Mouse (Mus musculus) ovary, adult 18-20 months (tissue): Measurements from ENCODE around the gene Tspan3.
A peak's percentile ranks its signal among the peaks of the same experiment; 100 is the strongest.

Experiments
- DNase-seq: peaks from one replicate; pipeline ENCODE4 v3.0.0; 2022; ENCODE audit warnings: low spot score, mixed read lengths

Gene Tspan3

GRCm38 (mm10) chr9:56154572-56154971, 10.7 kb downstream of the Tspan3 start:
- no peak for DNase-seq

- DNase-seq, result no peak
Observed at GRCm38 (mm10) chr9:56152482-56153007, 12.7 kb downstream of the Tspan3 start.

GRCm38 (mm10) chr9:56151745-56152481, 13.4 kb downstream of the Tspan3 start:
- no peak for DNase-seq

DNA sequence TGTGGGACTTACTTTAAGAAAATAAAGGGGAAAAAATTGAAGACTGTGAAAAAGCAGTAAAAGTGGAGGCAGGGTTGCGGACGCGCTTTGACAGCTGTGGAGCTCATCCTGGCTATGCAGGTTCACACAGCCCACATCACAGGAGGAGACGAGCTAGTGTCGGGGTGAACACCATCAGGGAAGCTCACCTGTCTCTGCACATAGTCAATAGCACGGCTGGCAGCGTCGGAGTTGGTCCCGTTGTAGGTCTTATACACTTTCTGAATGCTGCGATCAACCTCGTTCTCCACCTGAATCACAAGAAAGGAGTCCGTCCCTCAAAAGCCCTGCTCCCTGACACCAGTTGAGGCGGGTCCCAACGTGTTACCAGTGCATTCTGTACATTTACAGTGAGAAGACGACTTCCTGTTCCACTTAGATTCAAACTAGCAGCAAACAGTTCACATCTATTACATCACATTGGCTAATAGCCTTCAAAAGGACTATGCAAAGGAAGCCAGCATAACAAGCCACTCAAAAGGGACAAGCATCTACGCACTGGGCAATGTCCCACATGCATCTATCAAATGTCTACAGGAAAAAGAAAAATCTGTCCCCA, 18.9 kb downstream of the Tspan3 start:
- DNase-seq, result no peak

- DNase-seq, result no peak
Observed at GRCm38 (mm10) chr9:56144366-56145003, 20.8 kb downstream of the Tspan3 start.

GRCm38 (mm10) chr9:56141776-56142175, 23.5 kb downstream of the Tspan3 start:
- no peak for DNase-seq

DNA sequence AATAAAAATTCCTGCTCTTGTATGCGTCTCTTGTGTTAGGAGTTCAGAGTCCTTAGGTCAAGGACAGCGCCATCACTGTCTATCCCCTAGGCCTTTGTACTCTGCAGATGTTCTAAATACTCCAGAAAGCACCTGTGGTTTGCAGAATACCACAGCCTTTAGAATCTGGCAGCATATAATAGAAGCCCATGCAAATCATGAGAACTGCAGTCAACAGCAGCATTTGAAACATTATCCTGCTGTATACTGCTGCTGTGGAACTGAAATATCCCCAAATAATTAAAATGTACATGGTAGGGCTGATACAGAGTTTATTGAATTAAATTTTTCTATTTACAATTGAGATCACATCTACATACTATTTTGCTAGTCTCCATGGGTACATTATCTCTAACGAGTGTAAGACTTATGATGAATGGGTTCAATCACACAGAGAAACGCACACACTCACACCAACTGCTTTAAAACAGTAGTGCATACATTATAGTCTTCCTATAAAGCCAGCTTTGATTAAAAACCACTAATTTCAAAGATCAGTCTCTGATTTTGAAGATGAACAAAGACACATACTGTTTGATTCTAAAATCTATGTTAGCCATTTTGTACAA, 29.6 kb downstream of the Tspan3 start:
- no peak for DNase-seq

DNA sequence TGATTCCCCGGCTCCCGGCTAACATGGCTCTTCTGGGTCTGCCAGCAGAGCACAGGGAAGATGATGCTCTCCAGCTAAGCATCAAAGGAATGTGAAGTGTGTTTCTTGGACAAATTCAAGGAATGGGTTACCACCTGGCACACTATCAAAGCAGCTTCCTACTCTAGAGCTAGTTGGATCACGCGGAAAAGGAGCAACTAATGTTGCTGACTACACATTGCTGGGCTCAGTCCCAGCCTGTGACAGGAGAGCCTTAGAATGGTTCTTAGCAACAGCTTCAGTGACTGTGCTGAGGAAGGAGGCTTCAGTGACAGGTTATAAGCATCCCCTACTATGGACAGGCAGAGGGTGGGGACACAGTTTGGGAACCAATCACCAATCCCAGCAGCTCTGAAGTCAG, 30.7 kb downstream of the Tspan3 start:
- DNase-seq, result no peak

- DNase-seq, result no peak
Observed at GRCm38 (mm10) chr9:56133970-56134369, 31.3 kb downstream of the Tspan3 start.

DNA sequence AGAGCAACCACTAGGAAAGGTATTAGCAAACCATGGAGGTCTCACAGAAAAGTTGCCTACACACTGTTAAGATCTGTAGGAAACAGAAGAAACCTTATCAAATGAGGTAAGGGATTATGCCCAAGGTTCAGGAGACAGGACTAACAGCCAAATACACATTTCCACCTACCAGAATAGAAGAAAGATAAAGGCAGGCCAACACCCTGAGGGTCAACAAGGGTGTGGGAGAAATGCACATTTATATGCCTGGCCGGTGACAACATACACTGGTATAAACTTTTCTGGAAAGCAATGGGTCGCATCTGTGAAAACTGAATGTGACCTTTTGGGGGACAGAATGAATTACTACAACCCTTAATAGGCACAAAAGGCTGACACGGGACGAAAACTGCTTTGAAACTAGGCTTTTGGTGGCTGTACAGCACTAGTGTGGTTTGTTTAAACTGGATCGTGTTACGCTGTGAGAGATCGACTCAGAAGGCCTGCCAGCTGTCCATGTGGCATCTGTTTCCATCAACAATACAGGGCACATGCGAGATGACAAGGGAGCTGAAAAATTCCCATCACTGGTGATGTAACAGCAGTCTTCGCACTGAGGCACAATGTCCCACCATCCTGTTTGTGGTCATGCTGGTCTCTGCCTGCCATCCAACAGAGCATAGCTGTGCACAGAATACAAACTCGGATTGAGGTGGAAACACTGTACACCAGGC, 33.3 kb downstream of the Tspan3 start:
- no peak for DNase-seq

DNA sequence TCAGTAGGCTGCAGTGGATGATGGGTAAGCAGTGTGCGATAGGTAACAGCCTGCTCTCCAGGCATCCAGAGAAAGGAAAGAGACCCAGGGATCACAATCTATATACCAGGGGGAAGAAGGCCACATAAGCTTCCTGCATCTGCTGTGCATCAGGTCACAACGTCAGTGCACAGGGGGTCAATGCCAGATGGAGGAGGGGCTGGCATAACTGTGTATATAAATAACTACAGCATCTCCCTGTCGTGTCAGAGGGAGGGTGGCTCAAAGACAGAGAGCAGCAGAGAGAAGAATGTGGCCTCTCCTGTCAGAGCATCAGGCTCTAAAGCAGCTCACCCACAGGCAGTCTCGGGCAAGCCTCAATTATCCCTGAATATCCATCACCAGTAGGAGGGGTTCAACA, 34.7 kb downstream of the Tspan3 start:
- DNase-seq, result no peak

DNA sequence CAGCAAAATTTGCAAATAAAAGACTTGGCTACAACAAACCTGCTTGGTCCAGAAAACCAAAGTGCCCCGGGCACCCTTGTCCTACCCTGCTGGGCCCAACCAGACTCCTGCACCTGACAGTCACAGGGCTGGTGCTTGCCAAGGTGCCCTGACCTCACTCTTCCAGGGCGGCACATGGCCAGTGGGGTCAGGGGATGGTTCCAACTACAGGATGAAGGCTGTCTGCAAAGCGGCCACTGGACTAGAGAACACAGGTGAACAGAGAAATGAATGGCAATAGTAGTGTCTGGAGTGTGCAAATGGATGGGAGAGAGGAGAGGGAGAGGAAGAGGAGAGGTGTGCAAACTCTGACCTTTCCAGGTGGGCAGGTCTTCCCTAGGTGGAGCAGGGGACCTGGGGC, 35.3 kb downstream of the Tspan3 start:
- no peak for DNase-seq

GRCm38 (mm10) chr9:56128331-56128730, 36.9 kb downstream of the Tspan3 start:
- DNase-seq, result no peak

- no peak for DNase-seq
Observed at GRCm38 (mm10) chr9:56126453-56127173, 38.7 kb downstream of the Tspan3 start.

DNA sequence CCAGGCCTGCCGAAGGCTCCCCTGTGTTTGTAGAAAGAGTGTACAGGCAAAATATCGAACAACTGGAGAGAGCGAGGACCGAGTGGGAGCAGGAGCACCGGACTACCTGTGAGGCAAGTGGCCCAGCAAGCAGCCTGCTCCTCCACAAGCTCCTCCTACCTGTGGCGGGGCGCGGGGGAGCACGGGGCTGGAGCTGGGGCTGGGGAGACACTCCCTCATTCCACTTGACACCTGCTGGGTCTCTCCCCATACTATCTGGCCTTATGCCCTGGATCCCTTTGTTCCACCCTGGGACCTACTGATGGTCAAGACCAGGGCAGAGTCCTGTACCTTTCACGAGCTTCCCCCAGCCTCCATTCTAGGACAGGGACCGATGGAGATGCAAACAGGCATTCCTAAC, 40.7 kb downstream of the Tspan3 start:
- no peak for DNase-seq

DNA sequence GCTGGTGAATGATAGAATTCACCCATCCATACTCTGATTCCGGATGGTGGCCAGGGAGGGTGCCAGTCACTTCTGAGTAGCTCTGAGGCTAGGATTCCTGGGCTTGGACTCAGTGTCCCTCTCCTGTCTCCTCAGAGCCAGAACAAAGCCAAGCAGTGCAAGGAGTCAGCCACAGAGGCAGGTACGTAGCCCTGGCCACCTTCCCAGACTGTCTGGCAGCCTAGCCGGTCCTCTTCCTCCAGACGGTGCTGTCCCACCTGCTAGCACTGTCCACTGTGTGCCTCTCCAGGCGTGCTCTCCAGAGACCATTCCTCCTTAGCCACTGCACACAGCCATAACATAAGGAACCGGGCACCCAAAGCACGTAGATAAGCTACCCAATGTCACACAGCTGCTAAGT, 41.7 kb downstream of the Tspan3 start:
- no peak for DNase-seq

- DNase-seq, result peak; percentile 65
Observed at GRCm38 (mm10) chr9:56122973-56123372, 42.3 kb downstream of the Tspan3 start.

DNA sequence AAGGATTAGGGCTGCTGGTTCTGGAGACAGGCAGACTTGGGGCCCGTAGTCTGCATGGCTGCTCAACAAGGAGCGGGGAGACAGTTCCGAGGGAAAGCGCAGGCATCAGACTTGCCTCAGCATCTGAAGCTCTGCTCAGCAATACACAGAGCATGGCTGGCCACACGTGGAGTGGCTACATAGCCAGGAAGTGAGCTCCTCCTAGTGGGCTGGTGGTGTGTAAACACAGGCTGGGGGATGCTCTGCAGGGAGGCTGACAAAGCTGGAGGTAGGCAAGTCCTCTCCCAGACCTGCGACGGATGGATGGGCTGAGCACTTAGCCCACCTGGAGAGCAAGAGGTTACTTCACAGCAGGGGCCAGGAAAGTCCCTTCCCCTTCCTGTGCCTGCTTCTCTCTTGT, 44.2 kb downstream of the Tspan3 start:
- no peak for DNase-seq

DNA sequence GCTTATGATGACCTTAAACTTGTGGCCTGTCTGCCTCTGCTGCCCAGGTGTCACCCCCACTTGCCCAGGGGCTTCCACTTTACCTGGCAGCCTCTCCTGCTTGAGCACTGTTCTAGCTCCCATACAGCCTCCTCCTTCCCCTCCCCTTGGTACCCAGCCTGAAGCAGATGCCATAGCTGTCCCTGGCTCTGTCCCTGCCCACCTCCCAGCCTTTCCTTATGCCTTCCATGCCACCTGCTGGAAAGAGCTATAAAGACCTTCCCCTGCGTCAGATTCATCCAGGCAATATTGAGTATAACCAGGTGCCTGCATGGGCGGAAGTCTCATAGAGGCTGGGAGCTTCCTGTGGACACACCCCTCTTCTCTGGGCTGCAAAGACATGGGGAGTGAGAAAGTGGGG, 45.6 kb downstream of the Tspan3 start:
- no peak for DNase-seq

- peak; percentile 45 for DNase-seq
Observed at GRCm38 (mm10) chr9:56118582-56118981, 46.7 kb downstream of the Tspan3 start.

GRCm38 (mm10) chr9:56118091-56118490, 47.2 kb downstream of the Tspan3 start:
- DNase-seq, result no peak
